Mouse (Mus musculus) liver, embryonic 13.5 days (tissue): ENCODE measurements at regions not wholly inside any gene's neighbourhood (a gene's known extent, or its start where the extent isn't known, plus 50 kb on each side); places are given as distances from the start of the nearest gene placed in this dataset.

Experiments used
- ATAC-seq: fragments of 200-750 bp; cut with Nextera tagmentation; 2 replicates; pipeline ENCODE4 v1.8.0; 2017; ENCODE audit warnings: low read depth, mild to moderate bottlenecking, moderate number of reproducible peaks, moderate library complexity
- DNase-seq: peaks from one replicate; pipeline ENCODE4 v3.0.0; 2022
- H3K27ac ChIP-seq: fragments of 300-500 bp; sonication (generic); 2 replicates; pipeline ENCODE4 v1.5.1; 2015; ENCODE audit warnings: moderate library complexity, mild to moderate bottlenecking, inconsistent platforms
- H3K27me3 ChIP-seq: fragments of 300-500 bp; sonication (generic); 2 replicates; pipeline ENCODE4 v1.6.1; 2015; ENCODE audit warnings: mild to moderate bottlenecking, inconsistent platforms
- H3K36me3 ChIP-seq: fragments of 300-500 bp; sonication (generic); 2 replicates; pipeline ENCODE4 v1.6.1; 2015; ENCODE audit warnings: mild to moderate bottlenecking, inconsistent platforms
- H3K4me1 ChIP-seq: fragments of 300-500 bp; sonication (generic); replicated peaks from 2 replicates; pipeline ENCODE4 v1.6.1; 2015; ENCODE audit warnings: inconsistent platforms
- H3K4me2 ChIP-seq: fragments of 300-500 bp; sonication (generic); 2 replicates; pipeline ENCODE4 v1.6.1; 2015; ENCODE audit warnings: inconsistent platforms, mild to moderate bottlenecking, moderate library complexity
- H3K4me3 ChIP-seq: fragments of 300-500 bp; sonication (generic); replicated peaks from 2 replicates; pipeline ENCODE4 v1.5.1; 2015; ENCODE audit warnings: mild to moderate bottlenecking, inconsistent platforms
- H3K9ac ChIP-seq: fragments of 300-500 bp; sonication (generic); 2 replicates; pipeline ENCODE4 v1.6.1; 2015; ENCODE audit warnings: mild to moderate bottlenecking, inconsistent platforms
- H3K9me3 ChIP-seq: fragments of 300-500 bp; sonication (generic); replicated peaks from 2 replicates; pipeline ENCODE4 v1.6.1; 2016; ENCODE audit warnings: inconsistent platforms
- WGBS: fragments of 180-500 bp; shearing (Covaris S2); methylation state at CpG from one replicate; pipeline ENCODE4 v1.1.7; 2015; ENCODE audit not compliant: insufficient replicate concordance; 5-methylcytosine and 5-hydroxymethylcytosine counted together

GRCm38 (mm10) chr13:59313725-59314330, 271.2 kb downstream of the Agtpbp1 start:
- H3K9ac ChIP-seq: no peak overlapping the region
- DNase-seq: no peak
- H3K27me3 ChIP-seq: no peaks in the 10 kb centered on the region
- H3K4me1 ChIP-seq: no peaks in the 10 kb centered on the region
- H3K4me2 ChIP-seq: no peak overlapping the region
- no peak for ATAC-seq
- no peak overlapping the region for H3K27ac ChIP-seq
- no peak overlapping the region for H3K4me3 ChIP-seq
- no peaks in the 10 kb centered on the region for H3K36me3 ChIP-seq
- 72% methylated on average over 7 of the region's 7 CpGs for WGBS
- no peaks in the 10 kb centered on the region for H3K9me3 ChIP-seq

DNA sequence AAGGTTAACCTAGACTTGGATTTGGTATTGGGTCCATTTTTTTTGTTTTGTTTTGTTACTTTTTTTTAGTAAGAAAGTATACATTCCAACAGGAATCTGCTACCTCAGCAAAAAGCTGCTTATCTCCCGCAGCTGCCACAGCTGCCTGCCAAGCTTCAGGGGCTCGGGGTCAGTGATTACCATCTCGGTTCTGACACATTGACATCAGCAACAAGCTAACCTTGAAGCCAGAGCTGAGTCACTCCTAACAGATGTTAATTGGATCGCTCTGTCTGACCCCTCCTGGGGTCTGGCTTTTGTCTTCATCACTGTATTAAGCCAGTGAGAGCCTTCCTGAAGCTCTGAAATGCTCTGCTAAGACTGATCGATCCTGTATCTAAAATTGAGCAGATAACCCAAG, 292.1 kb downstream of the Agtpbp1 start:
- no peak overlapping the region for H3K4me2 ChIP-seq
- no peak for DNase-seq
- WGBS: 11% methylated on average over 5 of the region's 5 CpGs
- H3K27ac ChIP-seq: no peak overlapping the region
- no peaks in the 10 kb centered on the region for H3K27me3 ChIP-seq
- H3K4me3 ChIP-seq: no peak overlapping the region
- no peaks in the 10 kb centered on the region for H3K36me3 ChIP-seq
- H3K9me3 ChIP-seq: no peaks in the 10 kb centered on the region
- H3K9ac ChIP-seq: no peak overlapping the region
- ATAC-seq: no peak
- H3K4me1 ChIP-seq: no peaks in the 10 kb centered on the region

- DNase-seq: no peak
- no peak for ATAC-seq
- H3K4me1 ChIP-seq: no peaks in the 10 kb centered on the region
- no peaks in the 10 kb centered on the region for H3K9me3 ChIP-seq
- no peak overlapping the region for H3K4me3 ChIP-seq
- no peak overlapping the region for H3K9ac ChIP-seq
- no peaks in the 10 kb centered on the region for H3K27me3 ChIP-seq
- WGBS: 74% methylated on average over 11 of the region's 11 CpGs
- no peaks in the 10 kb centered on the region for H3K36me3 ChIP-seq
- no peak overlapping the region for H3K4me2 ChIP-seq
- H3K27ac ChIP-seq: no peak overlapping the region
These were observed 295.9 kb downstream of the Agtpbp1 start for GRCm38 (mm10) chr13:59289127-59289526.

GRCm38 (mm10) chr13:59281199-59281598, 303.8 kb downstream of the Agtpbp1 start:
- Histone ChIP-seq H3K4me1 (no peaks in the 10 kb centered on the region), H3K4me3 (no peak overlapping the region), H3K36me3 (no peaks in the 10 kb centered on the region), H3K4me2 (no peak overlapping the region), H3K9ac (no peak overlapping the region), H3K27me3 (no peaks in the 10 kb centered on the region), H3K9me3 (no peaks in the 10 kb centered on the region), H3K27ac (no peak overlapping the region)
- 68% methylated on average over 5 of the region's 5 CpGs for WGBS
- DNase-seq: no peak
- ATAC-seq: no peak

GRCm38 (mm10) chr13:59279136-59279535, 305.9 kb downstream of the Agtpbp1 start:
- no peaks in the 10 kb centered on the region for H3K9me3 ChIP-seq
- no peak overlapping the region for H3K27ac ChIP-seq
- H3K4me2 ChIP-seq: no peak overlapping the region
- H3K36me3 ChIP-seq: no peaks in the 10 kb centered on the region
- H3K9ac ChIP-seq: no peak overlapping the region
- DNase-seq (no peak), ATAC-seq (no peak)
- H3K27me3 ChIP-seq: no peaks in the 10 kb centered on the region
- H3K4me1 ChIP-seq: no peaks in the 10 kb centered on the region
- no peak overlapping the region for H3K4me3 ChIP-seq
- 67% methylated on average over 4 of the region's 4 CpGs for WGBS

- H3K9me3 ChIP-seq: no peaks in the 10 kb centered on the region
- H3K27ac ChIP-seq: no peak overlapping the region
- H3K4me3 ChIP-seq: no peak overlapping the region
- H3K36me3 ChIP-seq: no peaks in the 10 kb centered on the region
- H3K27me3 ChIP-seq: no peaks in the 10 kb centered on the region
- DNase-seq: no peak
- no peak overlapping the region for H3K4me2 ChIP-seq
- 53% methylated on average over 4 of the region's 4 CpGs for WGBS
- H3K4me1 ChIP-seq: no peaks in the 10 kb centered on the region
- no peak overlapping the region for H3K9ac ChIP-seq
- no peak for ATAC-seq
These were observed 313.4 kb downstream of the Agtpbp1 start for GRCm38 (mm10) chr13:59271661-59272060.

- 42% methylated on average over 4 of the region's 4 CpGs for WGBS
- Histone ChIP-seq H3K9me3 (no peaks in the 10 kb centered on the region), H3K4me3 (no peak overlapping the region), H3K36me3 (no peaks in the 10 kb centered on the region), H3K9ac (no peak overlapping the region), H3K4me2 (no peak overlapping the region), H3K27me3 (no peaks in the 10 kb centered on the region), H3K4me1 (no peaks in the 10 kb centered on the region), H3K27ac (no peak overlapping the region)
- ATAC-seq: no peak
- no peak for DNase-seq
These were observed 318.2 kb downstream of the Agtpbp1 start for GRCm38 (mm10) chr13:59266854-59267253.

DNA sequence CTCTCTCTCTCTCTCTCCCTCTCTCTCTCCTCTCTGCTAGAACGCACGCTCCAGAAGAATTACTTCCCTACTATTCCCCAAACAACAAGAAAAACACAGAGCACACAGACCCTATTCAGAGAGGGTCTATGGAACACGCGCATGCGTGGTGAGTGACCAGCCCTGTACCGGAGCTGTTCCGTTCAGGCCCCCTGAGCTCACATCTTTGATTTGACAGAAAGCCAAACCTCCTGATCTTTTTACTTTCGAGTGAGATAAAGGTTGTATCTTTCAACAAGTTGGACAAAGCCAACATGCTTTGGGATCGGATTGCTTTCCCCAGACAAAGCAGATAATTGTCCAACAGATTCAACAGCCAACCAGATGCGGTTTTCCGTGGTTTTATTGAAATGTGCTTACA, 320.9 kb downstream of the Agtpbp1 start:
- ATAC-seq (no peak), DNase-seq (no peak)
- Histone ChIP-seq H3K4me1 (no peaks in the 10 kb centered on the region), H3K9ac (no peak overlapping the region), H3K9me3 (no peaks in the 10 kb centered on the region), H3K4me2 (no peak overlapping the region), H3K27ac (no peak overlapping the region), H3K4me3 (no peak overlapping the region), H3K27me3 (no peaks in the 10 kb centered on the region), H3K36me3 (no peaks in the 10 kb centered on the region)
- WGBS: 76% methylated on average over 11 of the region's 11 CpGs

DNA sequence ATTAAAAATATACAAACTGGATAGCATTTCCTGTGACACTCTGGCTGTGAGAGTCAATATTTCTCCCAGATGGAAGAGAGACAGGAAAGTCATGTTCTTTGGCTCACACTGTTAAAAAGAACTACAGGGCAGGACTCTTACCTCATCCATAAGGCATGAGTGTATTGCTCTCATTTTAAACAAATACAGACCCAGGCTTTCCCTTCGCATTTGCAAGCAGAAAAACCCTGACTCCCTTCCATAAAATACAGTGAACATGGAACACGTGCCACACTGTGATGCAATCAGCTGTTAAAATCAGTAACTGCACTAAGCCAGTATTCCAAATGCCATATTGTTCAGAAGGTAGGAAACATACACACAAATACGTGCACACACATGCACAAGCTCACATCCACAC, 323.1 kb downstream of the Agtpbp1 start:
- WGBS: 52% methylated on average over 3 of the region's 3 CpGs
- H3K4me1 ChIP-seq: no peaks in the 10 kb centered on the region
- no peak overlapping the region for H3K4me3 ChIP-seq
- DNase-seq (no peak), ATAC-seq (no peak)
- H3K27me3 ChIP-seq: no peaks in the 10 kb centered on the region
- no peaks in the 10 kb centered on the region for H3K9me3 ChIP-seq
- H3K9ac ChIP-seq: no peak overlapping the region
- H3K36me3 ChIP-seq: no peaks in the 10 kb centered on the region
- H3K27ac ChIP-seq: no peak overlapping the region
- no peak overlapping the region for H3K4me2 ChIP-seq

DNA sequence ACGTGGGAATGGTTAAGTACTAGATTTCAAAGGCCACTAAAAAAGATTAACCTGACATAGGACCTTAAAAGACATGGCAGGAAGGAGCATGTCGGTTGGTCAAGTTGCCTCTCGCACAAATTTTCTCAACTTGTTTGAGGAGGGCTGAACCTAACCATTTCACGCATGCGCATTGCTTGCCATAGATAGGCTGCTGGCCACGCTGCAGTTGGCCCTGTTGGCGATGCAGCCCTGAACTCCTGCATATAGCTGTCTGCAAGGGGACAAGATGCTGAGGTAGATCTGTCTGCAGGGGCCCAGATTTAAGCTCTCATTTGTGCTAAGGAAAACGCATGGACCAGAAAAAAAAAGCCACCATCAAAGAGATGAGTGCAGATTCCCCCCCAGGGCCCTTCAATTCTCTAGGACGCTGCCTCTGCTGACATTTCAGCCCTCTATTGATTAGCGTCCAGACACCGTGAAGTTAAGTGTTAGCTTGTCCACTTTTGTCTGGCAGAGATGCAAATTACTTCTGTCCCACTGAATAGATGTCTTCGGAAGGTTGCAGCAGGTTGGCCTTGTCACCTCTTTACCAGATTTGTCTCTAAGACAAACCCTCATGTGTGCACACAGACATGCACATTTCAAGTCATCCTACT, 329.1 kb downstream of the Agtpbp1 start:
- H3K36me3 ChIP-seq: no peaks in the 10 kb centered on the region
- no peak overlapping the region for H3K4me2 ChIP-seq
- ATAC-seq (no peak), DNase-seq (no peak)
- no peaks in the 10 kb centered on the region for H3K4me1 ChIP-seq
- no peak overlapping the region for H3K27ac ChIP-seq
- H3K27me3 ChIP-seq: no peaks in the 10 kb centered on the region
- no peaks in the 10 kb centered on the region for H3K9me3 ChIP-seq
- H3K9ac ChIP-seq: no peak overlapping the region
- H3K4me3 ChIP-seq: no peak overlapping the region
- 72% methylated on average over 12 of the region's 12 CpGs for WGBS

DNA sequence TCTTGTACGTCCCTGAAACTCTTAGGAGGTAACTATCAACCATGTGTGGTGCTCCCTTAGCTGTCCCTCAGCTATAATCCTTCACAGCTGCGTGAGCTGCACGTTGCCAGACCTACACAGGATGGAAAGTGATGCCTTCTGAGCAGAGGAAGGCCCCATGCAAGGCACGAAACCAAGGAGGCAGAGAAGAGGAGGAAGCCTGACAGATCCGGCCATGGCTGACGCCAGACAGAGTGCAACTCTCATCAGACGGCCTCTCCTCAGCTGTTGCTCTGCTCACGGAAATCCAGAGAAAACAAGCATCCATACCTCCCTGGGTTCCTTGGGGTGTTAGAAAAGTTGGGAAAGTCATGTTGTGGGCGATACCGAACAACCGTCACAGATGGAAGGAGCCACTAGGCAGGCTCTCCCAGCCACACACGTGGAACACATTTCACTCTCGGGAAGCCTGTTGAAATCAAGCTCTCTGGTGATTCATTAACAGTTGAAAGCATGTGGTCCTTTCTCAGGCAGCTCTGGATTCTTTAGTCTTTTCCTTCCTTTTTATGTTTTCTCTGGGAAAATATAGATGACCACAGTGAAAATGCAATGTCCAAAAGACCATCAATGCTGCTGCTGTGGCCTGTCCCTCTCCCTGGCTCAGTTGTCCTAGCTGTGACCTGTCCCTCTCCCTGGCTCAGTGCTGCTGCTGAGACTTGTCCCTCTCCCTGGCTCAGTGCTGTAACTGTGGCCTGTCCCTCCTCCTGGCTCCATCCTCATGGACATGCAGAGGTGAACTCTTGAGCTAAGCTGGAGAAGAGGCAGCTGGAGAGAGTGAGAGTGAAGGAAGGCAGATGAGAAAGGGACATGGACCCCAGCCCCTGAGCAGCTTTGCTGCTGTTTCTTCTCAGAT, 331.1 kb downstream of the Agtpbp1 start:
- Histone ChIP-seq H3K36me3 (no peaks in the 10 kb centered on the region), H3K27ac (no peak overlapping the region), H3K9me3 (no peaks in the 10 kb centered on the region), H3K4me3 (no peak overlapping the region), H3K4me2 (no peak overlapping the region), H3K27me3 (no peaks in the 10 kb centered on the region), H3K4me1 (no peaks in the 10 kb centered on the region), H3K9ac (no peak overlapping the region)
- WGBS: 61% methylated on average over 13 of the region's 13 CpGs
- DNase-seq (no peak), ATAC-seq (no peak)
